Mouse (Mus musculus) inflammation-experienced regulatory T-cells (primary cell): Measurements from ENCODE around the gene Serpina3n. TPM values are rescaled to one million over a fixed set of nuclear protein-coding genes. Genes with fewer than 3 reads are reported as not detected.

Experiments used
- polyA plus RNA-seq, 2 experiments: library from polyadenylated mRNA; unstranded; fragments of 100-300 nt; shearing (Covaris generic); gene quantifications; one replicate each; pipeline ENCODE4 v1.2.1; 2017

Gene Serpina3n
- not detected for polyA plus RNA-seq

DNA sequence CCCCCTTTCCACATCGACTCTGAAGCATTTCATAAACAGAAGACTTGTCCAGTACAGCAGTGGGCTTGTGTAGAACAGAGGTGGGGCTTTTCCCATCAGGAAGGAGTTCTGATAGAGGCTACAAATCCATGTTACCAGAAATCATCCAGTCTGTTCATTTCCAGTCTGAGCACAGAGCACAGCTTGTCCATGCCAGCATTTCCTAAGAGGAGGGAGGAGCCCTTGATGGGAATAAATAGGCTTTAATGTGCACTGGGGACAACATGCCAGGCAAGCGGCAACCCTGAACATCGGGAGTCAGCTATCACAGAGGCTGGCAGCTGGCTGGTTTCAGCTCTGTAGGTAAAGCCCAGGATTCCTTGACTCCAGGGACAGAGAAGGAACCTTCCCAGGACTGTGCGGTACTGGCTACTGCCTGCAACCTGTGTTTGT lies at the start of gene Serpina3n:
TSS of gene Serpina3n (plus strand) at position 276 of the 432 bp plus-strand sequence.

Other genes starting within 250 kb of the Serpina3n start
- gene Serpina3f, start 192.2 kb upstream of the Serpina3n start, polyA plus RNA-seq: 10 to 100 TPM; 10.3 to 12.1 TPM
- 100 to 1,000 TPM in 1 of 2 experiments, 10 to 100 TPM in 1; 77.8 to 368 TPM for gene Serpina3g, start 170.5 kb upstream of the Serpina3n start, polyA plus RNA-seq
- gene Serpina3i, start 143.6 kb upstream of the Serpina3n start, polyA plus RNA-seq: not detected
- gene Serpina3j, start 92.2 kb upstream of the Serpina3n start, polyA plus RNA-seq: under 1 TPM in 1 of 2 experiments, not detected in 1; 0.82 TPM
- not detected for gene Serpina3k, start 68.2 kb upstream of the Serpina3n start, polyA plus RNA-seq
- not detected for gene Serpina3m, start 68.2 kb upstream of the Serpina3n start, polyA plus RNA-seq
- under 1 TPM in 1 of 2 experiments, not detected in 1; 0.66 TPM for gene Gsc, start 66.6 kb downstream of the Serpina3n start, polyA plus RNA-seq